Mouse (Mus musculus) cerebellum, adult (tissue): ENCODE measurements at regions not wholly inside any gene's neighbourhood (a gene's known extent, or its start where the extent isn't known, plus 50 kb on each side); places are given as distances from the start of the nearest gene placed in this dataset.

Source experiments
- ATAC-seq: cut with Nextera tagmentation; 2 replicates; pipeline ENCODE4 v1.9.2; 2017; ENCODE audit warnings: mild to moderate bottlenecking, moderate library complexity, mixed read lengths; ENCODE audit not compliant: insufficient number of reproducible peaks, low FRiP score, low TSS enrichment

DNA sequence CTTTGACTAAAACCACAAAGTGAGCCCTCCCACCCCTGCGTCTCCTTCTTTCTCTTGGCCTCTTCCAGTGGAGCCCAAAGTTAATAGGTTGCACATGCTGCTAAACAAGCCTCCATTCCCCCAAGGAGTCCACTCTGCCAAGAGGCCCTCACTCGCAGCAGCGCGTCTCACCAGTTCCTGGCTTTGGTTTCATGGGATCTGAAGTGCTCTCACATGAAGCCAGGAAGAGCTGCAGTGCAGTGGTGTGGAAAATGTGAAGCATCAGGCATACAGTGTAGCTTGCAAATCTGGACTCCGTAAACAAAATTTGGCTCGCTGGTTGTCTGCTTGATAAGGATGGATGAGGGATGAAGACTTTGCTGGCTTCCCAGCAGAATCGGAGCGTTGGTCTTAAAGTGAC, 97.7 kb downstream of the Gm10260 start:
- no peak for ATAC-seq

- 0 out of 2 replicates have a peak, but pooled peaks have one; percentile 15 for ATAC-seq
These were observed 103.8 kb downstream of the Gm10260 start for GRCm38 (mm10) chr13:97656618-97657017.

DNA sequence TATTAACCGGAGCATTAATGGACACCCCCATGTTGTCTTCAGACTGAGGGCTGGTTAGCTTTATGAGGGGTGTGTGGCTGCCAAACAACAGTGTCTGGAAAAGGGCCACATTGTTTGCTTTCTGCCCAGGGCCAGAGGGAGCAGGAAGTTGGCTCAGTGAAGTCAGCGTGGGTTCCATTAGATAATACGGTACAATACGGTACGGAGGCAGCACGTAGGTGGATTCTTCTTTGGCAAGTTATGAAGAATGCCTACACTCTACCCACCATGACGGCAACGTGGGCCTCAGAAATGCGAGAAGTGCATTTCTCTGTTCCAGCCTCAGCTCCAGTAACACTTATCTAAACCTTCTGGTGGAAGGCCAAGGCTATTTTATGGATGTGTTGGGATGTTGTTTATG, 108.2 kb downstream of the Gm10260 start:
- no peak for ATAC-seq

- ATAC-seq, result no peak
These were observed 108.7 kb downstream of the Gm10260 start for GRCm38 (mm10) chr13:97651761-97652160.

DNA sequence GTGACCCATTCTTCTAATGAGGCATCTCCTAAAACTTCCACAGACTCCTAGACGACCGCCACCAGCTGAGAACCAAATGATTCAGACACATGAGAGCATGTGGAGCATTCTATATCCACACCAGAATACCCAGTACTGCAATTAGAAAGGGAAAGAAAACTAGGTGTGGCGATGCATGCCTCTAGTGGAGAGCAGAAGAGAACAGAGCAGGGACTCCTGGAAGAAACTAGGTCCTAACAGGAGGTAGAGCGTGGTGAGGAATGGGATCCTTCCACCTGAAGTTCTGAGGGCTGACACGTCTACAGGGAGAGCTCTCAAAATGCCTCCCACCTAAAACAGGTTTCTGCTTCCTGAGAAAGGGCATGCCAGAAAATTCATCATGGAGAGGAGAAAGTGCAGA, 109.3 kb downstream of the Gm10260 start:
- ATAC-seq, result no peak

GRCm38 (mm10) chr13:97650191-97650590, 110.2 kb downstream of the Gm10260 start:
- no peak for ATAC-seq

GRCm38 (mm10) chr13:97647486-97647885, 112.9 kb downstream of the Gm10260 start:
- ATAC-seq, result no peak

GRCm38 (mm10) chr13:97646021-97646385, 114.4 kb downstream of the Gm10260 start:
- no peak for ATAC-seq

- ATAC-seq, result no peak
These were observed 115.1 kb downstream of the Gm10260 start for GRCm38 (mm10) chr13:97645107-97646020.

DNA sequence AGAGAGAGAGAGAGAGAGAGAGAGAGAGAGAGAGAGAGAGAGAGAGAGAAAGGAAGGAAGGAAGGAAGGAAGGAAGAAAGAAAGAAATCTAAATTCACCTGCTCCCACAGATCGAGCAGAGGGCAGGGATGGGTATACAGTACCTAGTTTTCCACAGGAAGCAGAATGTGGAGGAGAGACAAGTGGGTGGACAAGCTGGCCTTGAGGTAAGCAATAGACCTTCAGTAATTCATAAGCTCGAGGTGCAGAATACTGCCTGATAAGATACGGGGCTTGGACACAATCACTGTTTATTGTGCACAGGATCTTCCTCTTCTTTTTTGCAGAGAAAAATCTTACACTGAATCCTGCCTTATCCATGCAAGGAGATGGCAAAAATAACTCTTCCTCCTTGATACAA, 120.2 kb downstream of the Gm10260 start:
- no peak for ATAC-seq

GRCm38 (mm10) chr13:97639656-97640055, 120.8 kb downstream of the Gm10260 start:
- no peak for ATAC-seq

GRCm38 (mm10) chr13:97638457-97639088, 121.9 kb downstream of the Gm10260 start:
- peak; percentile 59 for ATAC-seq

DNA sequence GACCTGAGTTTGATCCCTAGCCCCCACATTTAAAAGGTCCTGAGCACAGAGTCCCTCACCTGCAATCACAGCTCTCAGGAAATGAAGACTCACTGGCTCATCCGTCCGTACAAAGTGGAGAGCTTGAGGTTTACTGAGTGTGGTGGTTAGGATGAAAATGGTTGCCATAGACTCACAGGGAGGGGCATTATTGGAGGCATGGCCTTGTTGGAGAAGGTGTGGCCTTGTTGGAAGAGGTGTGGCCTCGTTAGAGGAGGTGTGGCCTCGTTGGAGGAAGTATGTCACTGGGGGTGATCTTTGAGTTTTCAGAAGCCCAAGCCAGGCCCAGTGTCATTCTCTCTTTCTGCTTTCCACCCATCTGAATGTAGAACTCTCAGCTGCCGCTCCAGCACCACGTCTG, 122.9 kb downstream of the Gm10260 start:
- ATAC-seq, result no peak

- ATAC-seq, result no peak
These were observed 126.2 kb downstream of the Gm10260 start for GRCm38 (mm10) chr13:97634041-97634788.

- no peak for ATAC-seq
These were observed 126.9 kb downstream of the Gm10260 start for GRCm38 (mm10) chr13:97633551-97633950.

- no peak for ATAC-seq
These were observed 128.5 kb downstream of the Gm10260 start for GRCm38 (mm10) chr13:97631872-97632402.

DNA sequence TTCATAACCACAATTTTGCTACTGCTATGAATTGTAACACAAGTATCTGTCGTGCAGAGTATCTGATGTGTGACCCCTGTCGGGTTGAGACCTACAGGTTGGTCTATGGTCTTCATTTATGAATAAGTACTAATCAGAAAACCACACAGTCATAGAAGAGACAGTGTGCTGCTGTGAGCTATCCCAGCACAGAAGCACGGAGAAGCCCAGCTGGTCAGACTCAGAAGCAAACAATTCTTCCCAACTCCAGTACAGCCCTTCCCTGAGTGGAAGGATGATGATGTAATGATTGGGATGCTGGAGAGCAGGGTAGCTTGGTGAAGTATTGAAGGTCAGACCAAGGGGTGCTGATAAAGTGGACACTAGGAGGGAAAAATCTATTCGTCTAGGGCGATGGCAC, 129.5 kb downstream of the Gm10260 start:
- no peak for ATAC-seq

GRCm38 (mm10) chr13:97628608-97629007, 131.8 kb downstream of the Gm10260 start:
- no peak for ATAC-seq

GRCm38 (mm10) chr13:97627247-97627646, 133.2 kb downstream of the Gm10260 start:
- no peak for ATAC-seq

GRCm38 (mm10) chr13:97626786-97627185, 133.6 kb downstream of the Gm10260 start:
- ATAC-seq, result no peak

DNA sequence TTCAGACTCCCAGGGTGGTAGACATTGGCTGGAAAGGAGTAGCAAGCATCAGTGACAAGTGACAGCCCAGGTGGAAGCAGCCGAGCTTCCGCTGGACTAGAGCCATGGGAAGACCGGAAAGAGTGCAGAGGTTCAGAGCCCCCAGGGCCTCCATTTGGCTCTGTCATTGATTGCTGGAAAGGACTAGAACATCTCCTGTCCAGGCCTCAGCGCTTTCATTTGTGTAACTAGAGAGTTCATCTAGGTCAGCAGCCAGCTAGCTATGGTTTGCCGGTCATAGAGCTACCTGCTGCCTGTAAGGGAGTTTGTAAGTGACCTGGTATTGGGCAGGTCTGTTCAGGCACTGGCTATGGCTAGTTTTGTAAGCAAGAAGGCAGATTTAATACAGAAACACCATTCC, 134.3 kb downstream of the Gm10260 start:
- no peak for ATAC-seq
